Mouse (Mus musculus): ENCODE results near the gene Tmem43. TPM values are rescaled to one million over a fixed set of nuclear protein-coding genes. Genes with fewer than 3 reads are reported as not detected.

The Tmem43 gene
- 71.0 and 71.1 TPM in 2 replicates for polyA plus RNA-seq (2012; rRNA removed)

DNA sequence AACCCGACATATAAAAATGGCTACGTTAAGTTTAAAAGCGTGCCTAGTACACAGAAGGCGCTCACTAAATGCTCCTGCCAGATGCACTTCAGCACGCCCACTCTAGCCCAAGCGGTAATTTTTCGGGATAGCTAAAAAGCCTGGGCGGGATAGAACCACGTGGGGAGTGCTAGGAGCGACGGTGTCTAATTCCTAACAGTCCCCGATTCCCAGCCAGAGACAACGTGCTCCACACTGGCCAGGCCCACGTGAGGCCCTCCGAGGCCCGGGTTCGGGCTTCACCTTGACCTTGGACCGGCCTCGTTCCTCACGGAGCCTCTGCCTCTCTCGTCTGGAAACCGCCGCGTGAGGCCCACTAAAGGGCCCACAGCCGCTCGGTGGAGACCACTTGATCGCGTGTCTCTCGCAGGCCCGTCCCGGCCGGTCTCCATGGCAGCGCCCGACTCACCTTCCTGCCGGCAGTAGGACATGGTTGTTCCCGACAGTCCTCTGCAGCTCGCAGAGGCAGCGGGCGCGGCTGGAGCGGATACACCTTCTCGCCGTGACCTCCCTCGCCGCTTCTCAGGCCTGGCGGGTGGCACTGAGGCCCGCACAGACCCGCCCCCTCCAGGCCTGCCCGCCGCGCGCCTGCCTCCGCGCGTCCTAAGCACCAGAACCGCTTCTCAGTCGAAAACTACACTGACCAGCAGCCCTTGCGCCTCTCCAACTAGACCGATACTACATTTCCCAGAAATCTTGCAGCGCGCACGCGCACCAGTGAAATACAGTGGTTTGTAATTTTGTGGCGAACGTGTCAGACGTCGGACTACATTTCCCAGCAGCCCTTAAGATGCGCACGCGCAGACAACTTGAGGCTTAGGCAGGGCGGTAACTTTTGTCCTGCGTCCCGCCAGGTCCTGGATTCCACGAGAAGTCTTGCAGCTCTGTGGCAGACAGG, at the start of gene Tmem43, which contains the start of gene Chchd4:
Tmem43 (plus strand) TSS at position 836 of the 937 bp plus-strand sequence.
Chchd4 (minus strand) TSS at position 679 of the 937 bp plus-strand sequence.
- under 1% methylated on average over 74 of the region's 74 CpGs for WGBS
- peak; percentile 99 for DNase-seq
- peak within 1 kb of the TSS; percentile 74 for H3K4me3 ChIP-seq (ENCODE audit: control insufficient read depth, insufficient read depth, low read length)
- peaks cover 16% of the 10 kb centered on the region for H3K4me1 ChIP-seq (replicated peaks; ENCODE audit: control insufficient read depth, insufficient read depth, low read length)
- peak within 1 kb of the TSS; percentile 14; the same call in 1 of the 2 replicates for H3K27ac ChIP-seq (ENCODE audit: control insufficient read depth, insufficient read depth, low read length)
- no peaks in the 10 kb centered on the region for H3K27me3 ChIP-seq (ENCODE audit: control insufficient read depth, insufficient read depth, low read length)
- peak; percentile 41; the same call in 1 of the 2 replicates for TF ChIP-seq POLR2A (IDR thresholded peaks at IDR 0.05; ENCODE audit: control insufficient read depth, extremely low read depth, insufficient read depth, low read length, poor library complexity)
- peak; percentile 52; the same call in 1 of the 2 replicates for TF ChIP-seq CTCF (IDR thresholded peaks at IDR 0.05; ENCODE audit: borderline replicate concordance, control insufficient read depth, extremely low read depth, insufficient read depth, low read length, poor library complexity)
- H3K36me3 ChIP-seq (ENCODE audit: control insufficient read depth, insufficient read depth, low read length): peaks cover 9% of the 10 kb centered on the region

DNA sequence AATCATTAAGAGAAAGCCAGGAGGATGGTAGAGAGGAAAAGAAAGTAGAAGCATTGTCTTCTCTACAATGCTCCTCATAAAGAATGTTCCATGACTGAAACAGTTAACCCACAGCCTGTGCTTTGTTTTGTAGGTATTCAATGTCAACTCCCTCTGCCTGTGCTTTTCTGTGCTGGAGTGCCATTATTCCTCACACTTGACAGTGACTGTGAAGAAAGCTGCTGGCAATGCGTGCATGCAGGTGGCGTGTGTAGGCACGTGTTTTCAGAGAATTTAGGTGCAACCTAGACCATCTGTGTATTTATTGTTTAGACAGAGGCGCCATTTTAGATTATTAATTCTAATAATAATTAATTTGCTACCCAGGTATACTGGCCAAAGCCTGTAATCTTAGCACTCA, 49.4 kb upstream of the Tmem43 start:
- Histone ChIP-seq H3K4me1 (replicated peaks; ENCODE audit: control insufficient read depth, insufficient read depth, low read length) (no peaks in the 10 kb centered on the region), H3K36me3 (ENCODE audit: control insufficient read depth, insufficient read depth, low read length) (no peaks in the 10 kb centered on the region), H3K4me3 (ENCODE audit: control insufficient read depth, insufficient read depth, low read length) (no peak overlapping the region), H3K27ac (ENCODE audit: control insufficient read depth, insufficient read depth, low read length) (no peak overlapping the region), H3K27me3 (ENCODE audit: control insufficient read depth, insufficient read depth, low read length) (no peaks in the 10 kb centered on the region)
- no peak for DNase-seq
- TF ChIP-seq POLR2A (IDR thresholded peaks at IDR 0.05; ENCODE audit: control insufficient read depth, extremely low read depth, insufficient read depth, low read length, poor library complexity) (no peak), CTCF (IDR thresholded peaks at IDR 0.05; ENCODE audit: borderline replicate concordance, control insufficient read depth, extremely low read depth, insufficient read depth, low read length, poor library complexity) (no peak)
- 76% methylated on average over 4 of the region's 4 CpGs for WGBS

DNA sequence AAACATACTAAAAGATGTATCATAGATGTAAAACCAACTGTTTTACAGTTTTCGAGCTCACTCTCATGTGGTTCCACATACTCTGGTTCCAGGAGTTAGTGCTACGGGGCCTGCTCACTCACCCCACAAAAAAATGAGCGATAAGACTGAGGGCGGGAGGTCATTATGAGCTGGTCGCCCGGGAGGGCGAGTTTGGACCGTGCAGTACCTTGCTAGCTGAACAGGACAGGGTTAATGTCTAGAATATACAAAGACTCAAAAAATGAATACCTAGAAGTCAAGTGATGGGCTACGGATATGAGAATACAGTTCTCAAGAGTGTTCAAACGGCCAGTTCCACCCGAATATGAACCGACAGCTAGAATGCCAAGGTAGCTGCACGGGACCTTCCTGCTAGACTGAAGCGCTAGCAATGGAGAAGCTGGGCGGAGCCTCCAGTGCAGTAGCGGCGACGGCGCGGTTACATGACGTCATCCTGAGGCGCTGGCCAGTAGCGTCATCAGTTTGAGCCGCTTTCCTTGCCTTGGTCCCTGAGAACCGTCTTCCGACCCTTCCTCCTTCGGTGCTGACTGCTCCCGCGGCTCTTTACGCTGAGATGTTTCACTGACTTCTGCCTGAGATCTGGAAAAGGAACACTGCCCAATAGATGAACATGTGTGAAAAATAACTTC, 32.9 kb upstream of the Tmem43 start:
- no peak overlapping the region for H3K27ac ChIP-seq (ENCODE audit: control insufficient read depth, insufficient read depth, low read length)
- 2% methylated on average over 30 of the region's 30 CpGs for WGBS

DNA sequence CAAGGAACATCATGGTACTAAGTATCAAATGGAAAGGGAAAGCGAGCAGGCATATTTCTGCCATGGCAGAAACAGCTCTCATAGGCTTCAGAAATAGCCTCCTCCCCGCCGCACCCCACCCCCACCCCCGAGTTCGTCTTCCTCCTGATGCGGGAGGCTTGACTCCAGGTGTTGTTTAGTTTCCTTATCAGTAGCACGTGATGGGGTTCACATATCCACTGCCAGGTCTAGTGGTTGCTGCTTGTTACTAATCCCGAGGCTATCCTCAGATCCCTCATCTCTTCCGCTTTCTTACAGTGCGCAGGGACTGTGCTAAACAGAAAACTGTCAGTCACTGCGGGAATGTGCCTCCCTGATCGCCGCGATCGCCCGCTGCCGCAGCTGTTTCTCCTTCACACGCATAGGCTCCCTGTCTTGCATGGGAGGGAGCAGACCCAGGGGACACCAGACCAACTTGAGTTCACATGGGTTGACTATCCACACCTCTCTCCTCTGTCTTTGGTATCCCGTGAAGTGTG, 32.3 kb upstream of the Tmem43 start:
- Histone ChIP-seq H3K4me3 (ENCODE audit: control insufficient read depth, insufficient read depth, low read length) (peak overlapping the region; percentile 64), H3K36me3 (ENCODE audit: control insufficient read depth, insufficient read depth, low read length) (no peaks in the 10 kb centered on the region), H3K27me3 (ENCODE audit: control insufficient read depth, insufficient read depth, low read length) (no peaks in the 10 kb centered on the region), H3K4me1 (replicated peaks; ENCODE audit: control insufficient read depth, insufficient read depth, low read length) (peaks cover 6% of the 10 kb centered on the region), H3K27ac (ENCODE audit: control insufficient read depth, insufficient read depth, low read length) (no peak overlapping the region)
- WGBS: 2% methylated on average over 19 of the region's 19 CpGs
- DNase-seq: no peak
- TF ChIP-seq POLR2A (IDR thresholded peaks at IDR 0.05; ENCODE audit: control insufficient read depth, extremely low read depth, insufficient read depth, low read length, poor library complexity) (no peak), CTCF (IDR thresholded peaks at IDR 0.05; ENCODE audit: borderline replicate concordance, control insufficient read depth, extremely low read depth, insufficient read depth, low read length, poor library complexity) (no peak)

More for the DNA sequence above, 32.9 kb upstream of the Tmem43 start:
- H3K4me1 ChIP-seq (replicated peaks; ENCODE audit: control insufficient read depth, insufficient read depth, low read length): peaks cover 6% of the 10 kb centered on the region
- peak; percentile 87 for DNase-seq
- H3K27me3 ChIP-seq (ENCODE audit: control insufficient read depth, insufficient read depth, low read length): no peaks in the 10 kb centered on the region
- TF ChIP-seq POLR2A (IDR thresholded peaks at IDR 0.05; ENCODE audit: control insufficient read depth, extremely low read depth, insufficient read depth, low read length, poor library complexity) (peak; percentile 45; the same call in 1 of the 2 replicates), CTCF (IDR thresholded peaks at IDR 0.05; ENCODE audit: borderline replicate concordance, control insufficient read depth, extremely low read depth, insufficient read depth, low read length, poor library complexity) (0 out of 2 replicates have a peak, but pooled peaks have one; percentile 14)
- no peaks in the 10 kb centered on the region for H3K36me3 ChIP-seq (ENCODE audit: control insufficient read depth, insufficient read depth, low read length)
- peak overlapping the region; percentile 64 for H3K4me3 ChIP-seq (ENCODE audit: control insufficient read depth, insufficient read depth, low read length)

DNA sequence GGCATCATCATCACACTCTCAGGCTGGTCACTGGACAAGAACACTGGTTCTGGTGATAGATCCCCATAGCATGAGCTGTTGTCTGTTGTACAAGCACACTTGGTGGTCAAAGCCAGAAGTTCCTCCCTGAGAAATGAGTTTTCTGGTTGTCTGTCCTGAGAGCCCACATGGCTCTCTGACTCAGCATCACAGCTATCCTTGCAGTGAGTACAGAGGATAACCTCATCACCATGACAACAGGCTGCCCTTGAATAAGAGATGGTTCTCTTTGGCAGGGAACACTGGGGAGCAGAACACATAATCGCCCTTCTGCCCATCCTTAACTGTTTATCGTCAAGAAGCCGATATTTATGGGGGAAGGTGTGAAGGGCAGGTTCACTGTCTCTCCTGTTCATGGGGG, 28.2 kb upstream of the Tmem43 start:
- TF ChIP-seq CTCF (IDR thresholded peaks at IDR 0.05; ENCODE audit: borderline replicate concordance, control insufficient read depth, extremely low read depth, insufficient read depth, low read length, poor library complexity): no peak
- TF ChIP-seq POLR2A (IDR thresholded peaks at IDR 0.05; ENCODE audit: control insufficient read depth, extremely low read depth, insufficient read depth, low read length, poor library complexity): no peak
- 82% methylated on average over 3 of the region's 3 CpGs for WGBS
- DNase-seq: no peak
- Histone ChIP-seq H3K36me3 (ENCODE audit: control insufficient read depth, insufficient read depth, low read length) (no peaks in the 10 kb centered on the region), H3K4me3 (ENCODE audit: control insufficient read depth, insufficient read depth, low read length) (no peak overlapping the region), H3K27ac (ENCODE audit: control insufficient read depth, insufficient read depth, low read length) (no peak overlapping the region), H3K27me3 (ENCODE audit: control insufficient read depth, insufficient read depth, low read length) (no peaks in the 10 kb centered on the region), H3K4me1 (replicated peaks; ENCODE audit: control insufficient read depth, insufficient read depth, low read length) (peaks cover 6% of the 10 kb centered on the region)

Data from thymus, adult 2 months (tissue).